Mouse (Mus musculus): ENCODE data around the gene Klhl26. TPM values are rescaled to one million over a fixed set of nuclear protein-coding genes. Genes with fewer than 3 reads are reported as not detected.

The Klhl26 gene
- polyA plus RNA-seq, 1 experiment: 20.2 TPM

DNA sequence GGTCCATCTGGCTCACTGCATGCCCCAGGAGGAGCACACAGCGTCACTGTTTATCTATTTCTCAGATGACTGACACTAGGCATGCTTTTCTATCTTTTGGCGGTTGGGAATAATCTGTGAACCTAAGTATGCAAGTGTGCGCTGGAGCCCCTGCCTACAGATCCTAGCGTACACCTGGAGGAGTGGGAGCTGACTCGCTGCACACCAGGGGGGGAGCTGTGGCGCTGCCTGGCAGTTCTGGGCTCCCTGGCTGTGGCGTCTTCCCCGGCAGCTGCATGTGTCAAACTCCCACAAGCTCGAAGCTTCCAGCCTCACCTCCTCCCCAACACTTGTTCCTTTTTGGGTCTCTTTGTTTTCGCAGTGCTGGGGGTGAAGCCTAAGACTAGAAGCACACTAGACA lies 58.9 kb downstream of the Klhl26 start:
- no peak for DNase-seq
- no peak for TF ChIP-seq POLR2A (IDR thresholded peaks at IDR 0.05; ENCODE audit: low read depth, low read length)
- TF ChIP-seq CTCF (conservative IDR thresholded peaks at IDR 0.05; ENCODE audit: insufficient read depth, insufficient read length, low read depth, low read length): no peak
- no peaks in the 10 kb centered on the region for H3K36me3 ChIP-seq (ENCODE audit: control insufficient read depth, insufficient read depth, low read length)
- H3K4me1 ChIP-seq (ENCODE audit: control insufficient read depth, insufficient read depth, low read length): no peaks in the 10 kb centered on the region
- no peak overlapping the region for H3K4me3 ChIP-seq (ENCODE audit: insufficient read depth, low read depth, low read length)
- H3K27me3 ChIP-seq (replicated peaks; ENCODE audit: control insufficient read depth, insufficient read depth, low read length): no peaks in the 10 kb centered on the region
- WGBS: 68% methylated on average over 10 of the region's 10 CpGs
- H3K27ac ChIP-seq (ENCODE audit: insufficient read depth, low read depth, low read length): no peak overlapping the region

DNA sequence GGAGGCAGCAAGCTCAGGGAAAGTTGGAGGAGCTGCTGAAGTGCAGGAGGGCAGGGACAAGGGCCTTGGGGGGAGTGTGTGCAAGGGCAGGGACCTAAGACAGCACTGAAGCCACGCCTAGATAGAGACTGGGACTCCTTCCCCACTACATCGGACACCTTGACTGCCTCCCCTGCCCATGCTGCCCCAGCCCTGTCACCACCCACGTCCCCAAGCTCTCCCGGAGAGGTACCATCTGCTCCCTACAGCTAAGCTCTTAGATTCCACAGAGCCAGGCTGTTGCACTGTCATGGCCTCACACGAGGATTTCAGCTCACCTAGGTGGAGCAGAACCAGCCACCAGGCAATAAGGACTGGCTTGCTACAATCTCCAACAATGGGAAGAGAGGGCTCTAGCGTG lies 59.8 kb downstream of the Klhl26 start:
- 74% methylated on average over 6 of the region's 6 CpGs for WGBS
- Histone ChIP-seq H3K27ac (ENCODE audit: insufficient read depth, low read depth, low read length) (no peak overlapping the region), H3K4me3 (ENCODE audit: insufficient read depth, low read depth, low read length) (no peak overlapping the region), H3K36me3 (ENCODE audit: control insufficient read depth, insufficient read depth, low read length) (no peaks in the 10 kb centered on the region), H3K27me3 (replicated peaks; ENCODE audit: control insufficient read depth, insufficient read depth, low read length) (no peaks in the 10 kb centered on the region), H3K4me1 (ENCODE audit: control insufficient read depth, insufficient read depth, low read length) (no peaks in the 10 kb centered on the region)
- no peak for DNase-seq
- TF ChIP-seq CTCF (conservative IDR thresholded peaks at IDR 0.05; ENCODE audit: insufficient read depth, insufficient read length, low read depth, low read length) (no peak), POLR2A (IDR thresholded peaks at IDR 0.05; ENCODE audit: low read depth, low read length) (no peak)

DNA sequence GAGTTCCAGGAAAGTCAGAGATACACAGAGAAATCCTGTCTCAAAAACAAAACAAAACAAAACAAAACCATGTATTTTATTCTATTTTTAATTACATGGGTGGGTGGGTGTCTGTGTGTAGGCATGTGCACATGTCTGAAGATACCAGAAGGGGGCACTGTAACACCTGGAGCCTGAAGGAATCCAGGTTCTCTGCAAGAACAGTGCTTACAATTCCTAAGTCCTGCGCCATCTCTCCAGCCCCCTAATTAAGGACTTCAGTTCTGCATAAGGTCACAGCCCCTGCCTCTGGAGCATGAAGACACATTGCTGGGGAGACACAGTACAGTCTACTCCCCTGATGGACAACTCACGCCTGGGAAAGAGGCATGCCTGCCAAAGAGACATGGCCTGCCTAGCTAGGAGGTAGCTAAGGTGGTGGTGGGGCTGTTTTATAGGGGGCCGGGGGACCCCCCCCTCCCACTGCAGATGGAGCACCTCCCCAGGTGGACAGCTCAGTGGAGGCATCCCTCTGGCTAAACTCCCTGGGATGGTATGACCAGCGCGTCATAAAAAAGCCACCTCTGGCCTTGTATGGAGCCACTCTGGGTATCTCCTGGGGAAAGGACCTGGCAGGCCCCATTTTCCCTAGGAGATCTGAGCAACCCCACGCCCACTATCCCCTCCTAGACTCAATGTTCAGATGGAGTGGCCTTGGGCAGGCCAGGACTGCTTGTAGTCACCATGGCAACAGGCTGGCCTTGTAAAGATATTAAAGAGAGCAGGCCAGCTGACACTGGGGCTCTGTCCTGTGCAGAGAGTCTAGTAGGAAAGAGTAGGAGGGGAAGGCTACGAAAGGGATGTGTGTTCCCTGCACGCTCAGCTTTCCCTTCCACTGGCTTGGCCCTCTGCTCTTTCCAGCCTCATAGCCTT lies 61.0 kb downstream of the Klhl26 start:
- Histone ChIP-seq H3K4me1 (ENCODE audit: control insufficient read depth, insufficient read depth, low read length) (no peaks in the 10 kb centered on the region), H3K27ac (ENCODE audit: insufficient read depth, low read depth, low read length) (no peak overlapping the region), H3K36me3 (ENCODE audit: control insufficient read depth, insufficient read depth, low read length) (no peaks in the 10 kb centered on the region), H3K27me3 (replicated peaks; ENCODE audit: control insufficient read depth, insufficient read depth, low read length) (no peaks in the 10 kb centered on the region), H3K4me3 (ENCODE audit: insufficient read depth, low read depth, low read length) (no peak overlapping the region)
- peak; percentile 25 for DNase-seq
- 86% methylated on average over 8 of the region's 8 CpGs for WGBS
- TF ChIP-seq POLR2A (IDR thresholded peaks at IDR 0.05; ENCODE audit: low read depth, low read length) (no peak), CTCF (conservative IDR thresholded peaks at IDR 0.05; ENCODE audit: insufficient read depth, insufficient read length, low read depth, low read length) (peak; percentile 59)

DNA sequence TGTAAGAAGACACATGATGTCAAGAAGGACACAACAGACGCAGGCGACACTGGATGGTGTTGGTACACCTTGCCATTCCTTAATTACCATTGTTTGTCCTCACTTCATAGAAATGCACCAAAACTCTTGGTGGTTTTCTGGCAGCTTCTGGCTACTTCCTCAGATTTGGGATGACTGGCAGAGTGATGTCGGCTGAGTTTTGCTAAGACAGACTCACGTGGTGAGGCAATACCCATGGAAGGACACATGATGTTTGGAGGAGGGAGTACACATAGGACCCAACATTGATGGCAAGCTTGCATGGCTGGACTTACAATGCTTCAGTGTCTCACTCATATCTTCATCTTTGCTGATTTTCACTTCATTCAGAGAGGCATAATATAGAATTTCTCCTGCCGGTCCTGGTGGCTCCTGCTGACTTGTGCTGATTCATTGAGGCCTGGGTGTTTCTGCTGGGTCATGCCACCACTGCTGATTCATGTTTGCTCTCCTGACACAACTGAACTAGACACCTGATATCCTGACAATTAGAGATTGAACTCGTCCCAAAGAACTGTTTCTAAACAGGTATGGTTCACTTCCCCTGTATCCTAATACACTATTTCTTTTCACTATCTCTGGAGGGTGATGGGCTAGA lies 62.3 kb downstream of the Klhl26 start:
- Histone ChIP-seq H3K36me3 (ENCODE audit: control insufficient read depth, insufficient read depth, low read length) (no peaks in the 10 kb centered on the region), H3K27me3 (replicated peaks; ENCODE audit: control insufficient read depth, insufficient read depth, low read length) (no peaks in the 10 kb centered on the region), H3K27ac (ENCODE audit: insufficient read depth, low read depth, low read length) (no peak overlapping the region), H3K4me1 (ENCODE audit: control insufficient read depth, insufficient read depth, low read length) (no peaks in the 10 kb centered on the region), H3K4me3 (ENCODE audit: insufficient read depth, low read depth, low read length) (no peak overlapping the region)
- WGBS: 80% methylated on average over 6 of the region's 6 CpGs
- no peak for DNase-seq
- TF ChIP-seq POLR2A (IDR thresholded peaks at IDR 0.05; ENCODE audit: low read depth, low read length) (no peak), CTCF (conservative IDR thresholded peaks at IDR 0.05; ENCODE audit: insufficient read depth, insufficient read length, low read depth, low read length) (no peak)

DNA sequence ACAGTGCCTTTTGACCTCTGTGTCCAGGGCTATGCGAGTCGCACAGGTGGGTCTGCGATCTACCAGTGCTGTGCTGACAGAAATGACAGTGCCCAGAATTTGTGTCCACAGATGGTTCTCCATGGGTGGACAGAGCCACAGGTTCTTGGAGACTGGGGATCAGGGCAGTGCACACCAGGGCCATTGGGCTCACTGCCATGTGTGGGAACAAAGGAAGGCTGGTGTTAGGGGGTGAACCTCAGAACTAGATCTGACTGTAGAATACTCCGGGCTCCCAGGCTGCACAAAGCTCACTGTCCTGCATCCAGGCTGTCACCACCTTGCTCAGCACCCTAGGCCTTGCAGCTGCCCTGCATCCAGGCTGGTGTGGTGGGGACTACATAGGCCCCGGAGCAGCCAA lies 66.5 kb downstream of the Klhl26 start:
- no peaks in the 10 kb centered on the region for H3K27me3 ChIP-seq (replicated peaks; ENCODE audit: control insufficient read depth, insufficient read depth, low read length)
- no peaks in the 10 kb centered on the region for H3K4me1 ChIP-seq (ENCODE audit: control insufficient read depth, insufficient read depth, low read length)
- H3K36me3 ChIP-seq (ENCODE audit: control insufficient read depth, insufficient read depth, low read length): no peaks in the 10 kb centered on the region
- no peak overlapping the region for H3K27ac ChIP-seq (ENCODE audit: insufficient read depth, low read depth, low read length)
- H3K4me3 ChIP-seq (ENCODE audit: insufficient read depth, low read depth, low read length): no peak overlapping the region
- TF ChIP-seq CTCF (conservative IDR thresholded peaks at IDR 0.05; ENCODE audit: insufficient read depth, insufficient read length, low read depth, low read length) (no peak), POLR2A (IDR thresholded peaks at IDR 0.05; ENCODE audit: low read depth, low read length) (no peak)
- WGBS: 92% methylated on average over 5 of the region's 5 CpGs
- no peak for DNase-seq

DNA sequence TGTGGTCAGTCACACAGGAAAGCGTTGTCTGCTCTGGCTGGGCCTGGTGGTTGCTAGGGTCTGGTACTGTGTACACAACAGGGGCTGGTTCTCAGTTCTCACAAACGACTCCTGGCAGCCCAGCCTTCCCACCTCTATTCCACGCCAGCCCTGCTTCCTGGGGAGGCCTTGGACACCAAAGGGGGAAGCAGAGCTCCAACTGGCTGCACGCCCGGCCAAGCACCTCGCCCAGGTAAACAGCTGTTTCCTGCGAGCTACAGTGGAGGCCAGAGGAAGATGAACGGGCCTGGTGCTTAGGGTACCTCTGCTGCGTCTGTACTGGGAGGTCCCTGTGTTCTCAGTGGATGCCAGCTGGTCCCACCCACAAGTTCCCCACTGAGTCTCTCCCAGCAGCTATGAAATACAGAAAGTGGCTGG lies 67.3 kb downstream of the Klhl26 start:
- no peak for DNase-seq
- TF ChIP-seq CTCF (conservative IDR thresholded peaks at IDR 0.05; ENCODE audit: insufficient read depth, insufficient read length, low read depth, low read length) (no peak), POLR2A (IDR thresholded peaks at IDR 0.05; ENCODE audit: low read depth, low read length) (no peak)
- Histone ChIP-seq H3K36me3 (ENCODE audit: control insufficient read depth, insufficient read depth, low read length) (no peaks in the 10 kb centered on the region), H3K27me3 (replicated peaks; ENCODE audit: control insufficient read depth, insufficient read depth, low read length) (no peaks in the 10 kb centered on the region), H3K4me1 (ENCODE audit: control insufficient read depth, insufficient read depth, low read length) (no peaks in the 10 kb centered on the region), H3K4me3 (ENCODE audit: insufficient read depth, low read depth, low read length) (no peak overlapping the region), H3K27ac (ENCODE audit: insufficient read depth, low read depth, low read length) (no peak overlapping the region)
- WGBS: 56% methylated on average over 9 of the region's 9 CpGs

DNA sequence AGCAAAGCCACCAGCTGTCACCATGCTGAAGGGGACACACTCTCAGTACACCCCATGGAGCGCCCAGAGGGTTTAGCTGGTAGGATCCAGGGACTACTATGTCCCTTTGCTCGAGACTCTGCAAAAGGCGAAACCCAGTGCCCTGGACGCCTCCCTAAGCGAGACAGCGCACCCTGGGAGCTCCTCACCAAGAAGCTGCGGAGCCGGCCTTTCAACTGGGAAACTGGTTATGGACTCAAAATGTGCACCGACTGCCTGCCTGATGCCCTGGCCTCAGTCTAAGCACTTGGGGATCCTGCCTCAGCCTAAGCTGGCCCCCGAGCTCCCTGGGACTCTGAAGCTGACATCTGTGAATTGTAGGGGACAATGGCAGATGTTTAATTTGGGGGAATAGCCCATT lies 67.7 kb downstream of the Klhl26 start:
- Histone ChIP-seq H3K36me3 (ENCODE audit: control insufficient read depth, insufficient read depth, low read length) (no peaks in the 10 kb centered on the region), H3K27ac (ENCODE audit: insufficient read depth, low read depth, low read length) (no peak overlapping the region)

More for the DNA sequence above, 67.7 kb downstream of the Klhl26 start:
- TF ChIP-seq POLR2A (IDR thresholded peaks at IDR 0.05; ENCODE audit: low read depth, low read length) (no peak), CTCF (conservative IDR thresholded peaks at IDR 0.05; ENCODE audit: insufficient read depth, insufficient read length, low read depth, low read length) (no peak)
- H3K4me3 ChIP-seq (ENCODE audit: insufficient read depth, low read depth, low read length): no peak overlapping the region
- WGBS: 82% methylated on average over 10 of the region's 10 CpGs
- no peaks in the 10 kb centered on the region for H3K4me1 ChIP-seq (ENCODE audit: control insufficient read depth, insufficient read depth, low read length)
- no peaks in the 10 kb centered on the region for H3K27me3 ChIP-seq (replicated peaks; ENCODE audit: control insufficient read depth, insufficient read depth, low read length)
- no peak for DNase-seq
